Mouse (Mus musculus) adrenal gland, postnatal 25 days (tissue): ENCODE measurements around the gene Kntc1. TPM values are rescaled to one million over a fixed set of nuclear protein-coding genes. Genes with fewer than 3 reads are reported as not detected.

Experiments used
- DNase-seq: peaks from one replicate; pipeline ENCODE4 v3.0.0; 2021; ENCODE audit warnings: mixed read lengths
- total RNA-seq: library from RNA; stranded (reverse); gene quantifications from 2 replicates; pipeline ENCODE4 v1.2.3, GENCODE M21; 2021

The Kntc1 gene
- total RNA-seq, 1 experiment from 2014 or later = 7.2 TPM

GRCm38 (mm10) chr5:123869615-123870014 lies 120.1 kb downstream of the Kntc1 start:
- DNase-seq = no peak

Other genes starting within 250 kb of the Kntc1 start
- gene B3gnt4, start 239.3 kb upstream of the Kntc1 start, total RNA-seq = 0.30 TPM in 1 of 2 replicates, not detected in the other
- gene Diablo, start 225.5 kb upstream of the Kntc1 start, total RNA-seq = 65.0 and 79.3 TPM in 2 replicates
- 6.4 and 11.3 TPM in 2 replicates for gene Gm49027, start 224.2 kb upstream of the Kntc1 start, total RNA-seq
- 40.2 and 51.5 TPM in 2 replicates for gene Vps33a, start 176.7 kb upstream of the Kntc1 start, total RNA-seq
- gene Clip1, start 65.1 kb upstream of the Kntc1 start, total RNA-seq = 87.4 and 103 TPM in 2 replicates
- 52.9 and 57.5 TPM in 2 replicates for gene Zcchc8, start 28.6 kb upstream of the Kntc1 start, total RNA-seq
- gene Rsrc2, start 302 bp upstream of the Kntc1 start, total RNA-seq = 96.8 and 108 TPM in 2 replicates
- 0.48 and 1.4 TPM in 2 replicates for gene Hcar2, start 115.8 kb downstream of the Kntc1 start, total RNA-seq
- gene Hcar1, start 130.3 kb downstream of the Kntc1 start, total RNA-seq = 3.7 and 5.3 TPM in 2 replicates
- gene Denr, start 157.5 kb downstream of the Kntc1 start, total RNA-seq = 65.3 and 87.6 TPM in 2 replicates
- gene Gm43518, start 177.7 kb downstream of the Kntc1 start, total RNA-seq = 1.9 TPM in 1 of 2 replicates, not detected in the other
- gene Ccdc62, start 181.0 kb downstream of the Kntc1 start, total RNA-seq = 4.9 and 5.0 TPM in 2 replicates
- 17.9 and 18.3 TPM in 2 replicates for gene Hip1r, start 223.9 kb downstream of the Kntc1 start, total RNA-seq